Mouse (Mus musculus): ENCODE data around the gene Trmt1.

- TF ChIP-seq CTCF (IDR thresholded peaks at IDR 0.05) (no peak), EP300 (IDR thresholded peaks at IDR 0.05) (peak; percentile 67)
Observed at GRCm38 (mm10) chr8:84740895-84741843, 55.1 kb downstream of the Trmt1 start.

All from lung, postnatal 0 days (tissue).